Mouse (Mus musculus) embryonic fibroblast, embryonic 13.5 days (primary cell): Measurements from ENCODE around the gene Dido1.

Source experiments
- CTCF ChIP-seq: IDR thresholded peaks from 2 replicates; pipeline ENCODE4 v1.5.1; 2011; ENCODE audit warnings: mild to moderate bottlenecking, control low read depth, low read length, moderate library complexity, borderline replicate concordance; ENCODE audit not compliant: insufficient read depth
- POLR2A ChIP-seq: IDR thresholded peaks from 2 replicates; pipeline ENCODE4 v1.6.1; 2011; ENCODE audit warnings: low read depth, mild to moderate bottlenecking, control low read depth, low read length, moderate library complexity

- TF ChIP-seq CTCF, result no peak
- TF ChIP-seq POLR2A, result no peak
Observed at GRCm38 (mm10) chr2:180705975-180706374, 3.8 kb downstream of the Dido1 start.
